Comparison of ENCODE assay signal across 25 mouse cellular contexts in genomic region chr2:102865354-102865752, GRCm38 (mm10).
"Had no signal": no experiment of that assay in that cellular context is flagged by ENCODE, and none has a peak within 500 bp of the region (broad histone marks: within the 10 kb centered on the region; RNA-seq: fewer than 3 reads in every experiment).

No protein-coding gene starts in this region.

- H3K4me2 ChIP-seq: embryonic facial prominence, embryonic 12.5 days; embryonic facial prominence, embryonic 13.5 days; embryonic facial prominence, embryonic 15.5 days; forebrain, embryonic 12.5 days; forebrain, embryonic 13.5 days; forebrain, embryonic 15.5 days had no signal

- DNase-seq: cerebellum, adult 8-10 months; cerebellum, adult 9-10 months; cerebellum, adult 9-11 months; cerebellum, postnatal 10 days; cerebellum, postnatal 14 days; cerebellum, postnatal 25 days; cerebellum, postnatal 36 days; embryo, embryonic 11 days; forebrain, postnatal 0 days; gastrocnemius, adult 2 months; gastrocnemius, postnatal 10 days; gastrocnemius, postnatal 14 days; gastrocnemius, postnatal 25 days; gastrocnemius, postnatal 36 days; heart, adult 18-20 months; heart, adult 2 months had no signal

- H3K9me3 ChIP-seq: embryonic facial prominence, embryonic 10.5 days; embryonic facial prominence, embryonic 12.5 days; embryonic facial prominence, embryonic 13.5 days; embryonic facial prominence, embryonic 15.5 days; forebrain, embryonic 10.5 days; forebrain, embryonic 12.5 days; forebrain, embryonic 13.5 days; forebrain, embryonic 15.5 days had no signal

- H3K27me3 ChIP-seq: embryonic facial prominence, embryonic 12.5 days; embryonic facial prominence, embryonic 13.5 days; embryonic facial prominence, embryonic 15.5 days; forebrain, embryonic 12.5 days; forebrain, embryonic 13.5 days; forebrain, embryonic 15.5 days had no signal

- H3K9ac ChIP-seq: embryonic facial prominence, embryonic 12.5 days; embryonic facial prominence, embryonic 13.5 days; embryonic facial prominence, embryonic 15.5 days; forebrain, embryonic 12.5 days; forebrain, embryonic 13.5 days; forebrain, embryonic 15.5 days; forebrain, postnatal 0 days had no signal

- H3K4me1 ChIP-seq: embryonic facial prominence, embryonic 12.5 days had no signal

- H3K27ac ChIP-seq: embryonic facial prominence, embryonic 10.5 days; embryonic facial prominence, embryonic 12.5 days; embryonic facial prominence, embryonic 13.5 days; embryonic facial prominence, embryonic 15.5 days; forebrain, embryonic 10.5 days; forebrain, embryonic 12.5 days; forebrain, embryonic 13.5 days; forebrain, embryonic 15.5 days; gastrocnemius, adult 2 months; heart, adult 2 months had no signal

- H3K4me3 ChIP-seq: embryonic facial prominence, embryonic 10.5 days; embryonic facial prominence, embryonic 12.5 days; embryonic facial prominence, embryonic 13.5 days; embryonic facial prominence, embryonic 15.5 days; erythroblast, embryonic 14.5 days; forebrain, embryonic 10.5 days; forebrain, embryonic 12.5 days; forebrain, embryonic 13.5 days; forebrain, embryonic 15.5 days; gastrocnemius, adult 2 months; heart, adult 2 months had no signal

- H3K36me3 ChIP-seq: embryonic facial prominence, embryonic 10.5 days; embryonic facial prominence, embryonic 12.5 days; forebrain, embryonic 10.5 days; forebrain, embryonic 12.5 days; forebrain, embryonic 15.5 days had no signal
